Mouse (Mus musculus) right cerebral cortex, adult 2 months (tissue): Measurements from ENCODE around the gene Tmem238.

Experiments
- DNase-seq, 2 experiments: peaks; one replicate each; pipeline ENCODE4 v3.0.0; 2021 to 2022; ENCODE audit warnings: low spot score in 2 of 2

The Tmem238 gene

GRCm38 (mm10) chr7:4792278-4793212, 3.1 kb upstream of the Tmem238 start, which contains the start of gene Rpl28:
TSS of gene Rpl28 (plus strand) at chr7:4792874.
- DNase-seq: peak; percentile 96

GRCm38 (mm10) chr7:4788499-4789435, 689 bp downstream of the Tmem238 start:
- DNase-seq: peak; percentile 45 to 55

GRCm38 (mm10) chr7:4783667-4784268, 5.7 kb downstream of the Tmem238 start:
- peak; percentile 41 to 51 for DNase-seq

DNA sequence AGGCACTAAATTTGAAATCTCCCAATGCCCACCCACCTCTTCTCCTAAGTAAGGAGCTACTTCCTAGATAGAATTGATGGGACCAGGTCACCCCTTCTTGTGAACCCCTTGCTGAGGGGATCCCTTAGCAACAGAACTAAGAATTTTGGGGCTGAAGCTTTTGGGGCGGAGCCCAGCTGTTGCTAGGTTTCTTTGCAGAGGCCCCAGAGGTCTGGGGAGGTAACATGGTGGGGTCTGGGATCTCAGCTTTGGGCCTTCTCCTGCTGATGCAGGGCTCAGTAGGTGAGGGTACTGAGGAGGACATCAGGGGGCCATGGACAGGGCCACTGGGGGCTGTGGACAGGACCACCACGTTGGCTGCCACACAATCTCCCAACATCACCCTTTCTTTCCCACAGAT, 6.7 kb downstream of the Tmem238 start, which contains the start of the genes Il11 and Tmem190:
TSS of gene Il11 (minus strand) at position 101 of the 400 bp plus-strand sequence.
TSS of gene Tmem190 (plus strand) at position 179 of the 400 bp plus-strand sequence.
- DNase-seq: no peak

DNA sequence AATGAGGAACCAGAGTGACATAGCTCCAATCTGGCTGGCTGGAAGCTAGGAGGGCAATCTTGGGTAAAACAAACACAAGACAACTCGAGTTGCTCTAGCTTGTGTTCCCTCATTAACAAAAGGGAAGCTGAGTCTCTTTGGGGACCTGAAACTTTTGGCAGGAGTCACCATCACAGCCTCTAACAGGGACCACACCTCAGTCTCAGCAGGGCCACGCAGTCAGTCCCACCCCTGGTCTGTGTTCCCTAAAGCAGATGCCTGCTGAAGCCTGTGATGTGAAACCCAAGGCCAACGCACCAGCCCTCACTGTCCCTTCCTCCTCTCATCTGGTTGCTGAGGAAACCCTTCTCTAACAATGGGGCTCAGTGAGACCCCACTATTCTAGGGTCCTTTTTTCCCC, 7.3 kb downstream of the Tmem238 start:
- no peak for DNase-seq

- no peak for DNase-seq
Measured at GRCm38 (mm10) chr7:4779921-4780320, 9.5 kb downstream of the Tmem238 start.

- DNase-seq: no peak
Measured at GRCm38 (mm10) chr7:4777851-4778637, 11.4 kb downstream of the Tmem238 start.

GRCm38 (mm10) chr7:4776861-4777830, 12.3 kb downstream of the Tmem238 start:
- DNase-seq: no peak

DNA sequence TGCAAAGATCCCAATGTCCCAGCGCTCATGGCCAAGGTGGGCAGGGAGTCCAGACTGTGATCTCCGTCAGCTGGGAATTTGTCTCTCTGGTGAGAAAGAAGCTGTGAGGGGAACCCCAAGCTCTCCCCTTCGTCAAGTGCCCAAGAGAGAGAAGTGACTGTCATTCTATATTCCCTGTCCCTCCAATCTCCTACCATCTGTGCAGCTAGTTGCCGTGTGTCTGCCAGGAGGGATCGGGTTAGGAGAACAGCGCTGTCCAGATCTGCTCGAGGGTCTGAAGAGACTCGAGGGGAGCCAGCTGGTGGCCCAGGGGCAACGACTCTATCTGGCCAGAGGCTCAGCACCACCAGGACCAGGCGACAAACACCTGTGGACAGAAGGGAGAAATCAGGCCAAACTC, 13.3 kb downstream of the Tmem238 start:
- DNase-seq: no peak

- DNase-seq: no peak
Measured at GRCm38 (mm10) chr7:4771202-4771601, 18.3 kb downstream of the Tmem238 start, which contains the start of gene Fam71e2. TSS of gene Fam71e2 (minus strand) at chr7:4771302.

DNA sequence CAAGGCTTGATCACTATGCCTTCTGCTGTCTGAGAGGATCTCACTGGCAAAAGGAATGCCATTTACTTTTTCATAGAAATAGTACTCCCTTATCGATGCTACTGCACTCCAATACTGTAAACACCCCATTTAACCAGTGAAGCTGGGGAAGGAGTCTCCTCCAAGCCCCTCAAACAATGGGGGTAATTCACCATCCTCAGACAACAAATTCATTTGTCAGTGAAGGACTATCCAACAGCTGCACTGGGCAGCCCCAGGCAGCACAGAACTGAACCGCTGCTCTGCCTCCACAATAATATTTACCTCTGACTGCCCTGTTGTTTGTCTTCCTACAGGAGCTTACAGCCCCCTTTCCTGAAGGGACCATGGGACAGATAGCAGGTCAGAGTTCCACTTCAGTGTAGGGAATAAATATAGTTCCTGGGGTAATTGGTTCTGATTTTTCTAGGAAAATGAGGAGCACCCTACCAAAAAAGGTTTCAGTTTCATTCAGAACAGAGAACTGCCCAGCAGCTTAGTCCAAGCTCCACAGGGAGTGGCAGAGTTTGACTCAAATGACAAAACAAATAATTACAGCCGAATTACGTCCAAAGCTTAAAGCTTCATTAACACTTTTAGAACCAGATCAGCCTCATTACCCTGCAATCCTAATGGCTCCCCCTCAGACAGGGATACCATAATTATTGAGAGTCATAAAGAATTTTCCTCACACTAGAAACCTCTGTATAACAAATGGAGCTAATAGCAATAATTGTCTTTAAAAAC, 24.3 kb downstream of the Tmem238 start:
- DNase-seq: no peak

- no peak for DNase-seq
Measured at GRCm38 (mm10) chr7:4759670-4760069, 29.8 kb downstream of the Tmem238 start.

- peak; percentile 40 to 48 for DNase-seq
Measured at GRCm38 (mm10) chr7:4752821-4753570, 36.5 kb downstream of the Tmem238 start, which contains the start of gene Cox6b2. TSS of gene Cox6b2 (minus strand) at chr7:4753094.

DNA sequence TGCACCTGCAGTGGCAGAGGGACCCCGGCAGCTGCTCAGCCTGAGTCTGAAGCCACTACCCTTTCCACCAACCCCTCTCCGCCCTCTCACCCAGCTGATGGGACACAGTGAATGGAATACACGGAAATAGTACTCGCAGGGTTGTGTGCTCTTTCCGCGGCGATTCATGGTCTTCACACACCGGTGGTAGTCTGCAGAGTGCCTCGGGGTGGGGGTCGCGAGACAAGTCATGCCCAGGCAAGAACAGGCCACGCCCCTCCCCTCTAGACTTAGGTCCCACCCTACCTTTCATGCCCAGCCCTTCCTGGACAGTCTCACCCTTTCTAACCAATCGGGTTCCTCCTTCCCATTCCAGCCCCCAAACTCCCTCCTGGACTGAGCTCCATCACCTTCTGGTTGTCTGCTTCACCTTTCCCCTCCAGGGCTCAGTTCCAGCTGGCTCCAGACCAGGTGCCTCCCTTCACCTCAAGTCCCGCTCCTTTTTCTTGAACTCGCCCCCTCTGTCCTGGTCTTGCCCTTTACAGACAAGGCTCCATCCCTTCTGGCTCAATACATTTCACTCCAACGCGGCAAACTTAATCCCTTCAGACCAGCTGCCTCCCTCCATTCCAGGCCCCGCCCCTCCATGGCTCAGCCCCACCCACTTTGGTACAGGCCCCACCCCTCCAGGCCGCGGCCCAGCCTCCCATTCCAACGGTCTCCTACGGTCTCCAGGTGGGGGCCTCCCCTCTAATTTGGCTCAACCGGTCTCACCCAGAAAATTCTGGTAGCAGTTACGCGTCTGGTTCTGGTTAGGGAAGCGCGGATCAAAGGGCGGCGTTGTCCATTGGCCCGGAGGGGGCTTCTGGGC, 37.3 kb downstream of the Tmem238 start:
- no peak for DNase-seq

- DNase-seq: no peak
Measured at GRCm38 (mm10) chr7:4749169-4749568, 40.3 kb downstream of the Tmem238 start.

- no peak for DNase-seq
Measured at GRCm38 (mm10) chr7:4748321-4748720, 41.1 kb downstream of the Tmem238 start.
